Mouse (Mus musculus) hindbrain, embryonic 11.5 days (tissue): Measurements from ENCODE around the gene Dvl1. TPM values are rescaled to one million over a fixed set of nuclear protein-coding genes. Genes with fewer than 3 reads are reported as not detected.

Experiments
- ATAC-seq: fragments of 200-750 bp; cut with Nextera tagmentation; 2 replicates; pipeline ENCODE4 v1.8.0; 2017; ENCODE audit warnings: mild to moderate bottlenecking, moderate TSS enrichment, moderate library complexity; ENCODE audit not compliant: low FRiP score
- DNase-seq: peaks from one replicate; pipeline ENCODE4 v3.0.0-alpha.2; 2015; ENCODE audit warnings: low spot score
- H3K27ac ChIP-seq: fragments of 300-500 bp; sonication (generic); 2 replicates; pipeline ENCODE4 v1.5.1; 2014; ENCODE audit warnings: mild to moderate bottlenecking, low read depth, low read length
- H3K27me3 ChIP-seq: fragments of 300-500 bp; sonication (generic); 2 replicates; pipeline ENCODE4 v1.6.1; 2014; ENCODE audit warnings: mild to moderate bottlenecking, low read length, moderate library complexity, mixed read lengths; ENCODE audit not compliant: control insufficient read depth, insufficient read depth
- H3K36me3 ChIP-seq: fragments of 300-500 bp; sonication (generic); 2 replicates; pipeline ENCODE4 v1.6.1; 2014; ENCODE audit warnings: mild to moderate bottlenecking, low read length, moderate library complexity, mixed read lengths; ENCODE audit not compliant: control insufficient read depth, insufficient read depth
- H3K4me1 ChIP-seq: fragments of 300-500 bp; sonication (generic); replicated peaks from 2 replicates; pipeline ENCODE4 v1.6.1; 2014; ENCODE audit warnings: low read length, mixed read lengths; ENCODE audit not compliant: control insufficient read depth, insufficient read depth
- H3K4me2 ChIP-seq: fragments of 300-500 bp; sonication (generic); replicated peaks from 2 replicates; pipeline ENCODE4 v1.6.1; 2014; ENCODE audit warnings: mild to moderate bottlenecking, low read depth, low read length
- H3K4me3 ChIP-seq: fragments of 300-500 bp; sonication (generic); 2 replicates; pipeline ENCODE4 v1.5.1; 2014; ENCODE audit warnings: low read depth, low read length
- H3K9ac ChIP-seq: fragments of 300-500 bp; sonication (generic); 2 replicates; pipeline ENCODE4 v1.6.1; 2014; ENCODE audit warnings: low read depth, low read length
- H3K9me3 ChIP-seq: fragments of 300-500 bp; sonication (generic); 2 replicates; pipeline ENCODE4 v1.6.1; 2016; ENCODE audit warnings: low read length; ENCODE audit not compliant: control insufficient read depth
- WGBS: fragments of 180-500 bp; shearing (Covaris S2); extraction: QIAGEN DNeasy Blood & Tissue Kit; methylation state at CpG from one replicate; pipeline ENCODE4 v1.1.7; 2014; 5-methylcytosine and 5-hydroxymethylcytosine counted together
- polyA plus RNA-seq: library from polyadenylated mRNA; unstranded; fragments of >200 nt; fragmentation: Nextera tagmentation; extraction: Ambion mirVana; gene quantifications from 2 replicates; pipeline ENCODE4 v1.2.1, GENCODE M21; 2014

Gene Dvl1
- polyA plus RNA-seq, 1 experiment from 2014 or later, result 7.5 TPM

- no peaks in the 10 kb centered on the region for H3K27me3 ChIP-seq
- DNase-seq (no peak), ATAC-seq (no peak)
- 84% methylated on average over 3 of the region's 3 CpGs for WGBS
- H3K36me3 ChIP-seq, result peaks cover 15% of the 10 kb centered on the region
- H3K4me1 ChIP-seq, result no peaks in the 10 kb centered on the region
- no peak overlapping the region for H3K27ac ChIP-seq
- no peaks in the 10 kb centered on the region for H3K9me3 ChIP-seq
- no peak overlapping the region for H3K4me3 ChIP-seq
- no peak overlapping the region for H3K9ac ChIP-seq
- no peak overlapping the region for H3K4me2 ChIP-seq
Measured at GRCm38 (mm10) chr4:155883587-155883986, 36.4 kb downstream of the Dvl1 start.

GRCm38 (mm10) chr4:155886330-155886729, 39.1 kb downstream of the Dvl1 start:
- no peaks in the 10 kb centered on the region for H3K9me3 ChIP-seq
- WGBS, result 91% methylated on average over 5 of the region's 5 CpGs
- DNase-seq (no peak), ATAC-seq (no peak)
- no peak overlapping the region for H3K9ac ChIP-seq
- no peaks in the 10 kb centered on the region for H3K27me3 ChIP-seq
- H3K4me1 ChIP-seq, result peaks cover 3% of the 10 kb centered on the region; the same call in 1 of the 2 replicates
- H3K4me3 ChIP-seq, result no peak overlapping the region
- peaks cover 12% of the 10 kb centered on the region; the same call in 1 of the 2 replicates for H3K36me3 ChIP-seq
- no peak overlapping the region for H3K4me2 ChIP-seq
- no peak overlapping the region for H3K27ac ChIP-seq

- Histone ChIP-seq H3K4me3 (no peak overlapping the region), H3K9me3 (no peaks in the 10 kb centered on the region), H3K4me1 (peaks cover 3% of the 10 kb centered on the region; the same call in 1 of the 2 replicates), H3K4me2 (no peak overlapping the region), H3K27me3 (no peaks in the 10 kb centered on the region), H3K36me3 (peaks cover 12% of the 10 kb centered on the region; the same call in 1 of the 2 replicates), H3K27ac (no peak overlapping the region), H3K9ac (no peak overlapping the region)
- no peak for ATAC-seq
- WGBS, result 88% methylated on average over 10 of the region's 10 CpGs
- DNase-seq, result no peak
Measured at GRCm38 (mm10) chr4:155887674-155888073, 40.5 kb downstream of the Dvl1 start.

GRCm38 (mm10) chr4:155888181-155888580, 41.0 kb downstream of the Dvl1 start:
- peaks cover 12% of the 10 kb centered on the region; the same call in 1 of the 2 replicates for H3K36me3 ChIP-seq
- DNase-seq (no peak), ATAC-seq (no peak)
- no peak overlapping the region for H3K4me2 ChIP-seq
- H3K9me3 ChIP-seq, result no peaks in the 10 kb centered on the region
- H3K4me1 ChIP-seq, result peaks cover 5% of the 10 kb centered on the region; the same call in 1 of the 2 replicates
- H3K4me3 ChIP-seq, result no peak overlapping the region
- H3K27me3 ChIP-seq, result no peaks in the 10 kb centered on the region
- no peak overlapping the region for H3K9ac ChIP-seq
- no peak overlapping the region for H3K27ac ChIP-seq
- 94% methylated on average over 9 of the region's 9 CpGs for WGBS

GRCm38 (mm10) chr4:155889316-155889715, 42.1 kb downstream of the Dvl1 start:
- no peak overlapping the region for H3K4me3 ChIP-seq
- H3K27ac ChIP-seq, result no peak overlapping the region
- ATAC-seq, result no peak
- no peak overlapping the region for H3K4me2 ChIP-seq
- no peaks in the 10 kb centered on the region for H3K27me3 ChIP-seq
- no peak overlapping the region for H3K9ac ChIP-seq
- peaks cover 13% of the 10 kb centered on the region; the same call in 1 of the 2 replicates for H3K4me1 ChIP-seq
- no peak for DNase-seq
- H3K36me3 ChIP-seq, result peaks cover 12% of the 10 kb centered on the region; the same call in 1 of the 2 replicates
- no peaks in the 10 kb centered on the region for H3K9me3 ChIP-seq
- WGBS, result 83% methylated on average over 5 of the region's 5 CpGs

- peaks cover 10% of the 10 kb centered on the region; the same call in 1 of the 2 replicates for H3K36me3 ChIP-seq
- peaks cover 16% of the 10 kb centered on the region for H3K4me1 ChIP-seq
- peak overlapping the region; percentile 88 for H3K4me3 ChIP-seq
- H3K9ac ChIP-seq, result peak overlapping the region; percentile 91
- 0% methylated on average over 34 of the region's 34 CpGs for WGBS
- peak overlapping the region; percentile 11; the same call in 1 of the 2 replicates for H3K27ac ChIP-seq
- H3K4me2 ChIP-seq, result peak overlapping the region; percentile 85
- no peaks in the 10 kb centered on the region for H3K9me3 ChIP-seq
- H3K27me3 ChIP-seq, result no peaks in the 10 kb centered on the region
- ATAC-seq (no peak), DNase-seq (no peak)
Measured at GRCm38 (mm10) chr4:155891011-155891471, 43.8 kb downstream of the Dvl1 start.

GRCm38 (mm10) chr4:155891551-155892001, 44.4 kb downstream of the Dvl1 start, which contains the start of the genes Pusl1 and Acap3:
TSS of gene Pusl1 (minus strand) at chr4:155891781.
TSS of gene Acap3 (plus strand) at chr4:155891822.
- H3K27me3 ChIP-seq, result no peaks in the 10 kb centered on the region
- peak; percentile 84 for ATAC-seq
- H3K36me3 ChIP-seq, result peaks cover 10% of the 10 kb centered on the region; the same call in 1 of the 2 replicates
- peak; percentile 98 for DNase-seq
- peak within 1 kb of the TSS; percentile 88 for H3K4me3 ChIP-seq
- no peaks in the 10 kb centered on the region for H3K9me3 ChIP-seq
- peaks cover 16% of the 10 kb centered on the region for H3K4me1 ChIP-seq
- under 1% methylated on average over 52 of the region's 52 CpGs for WGBS
- H3K9ac ChIP-seq, result peak within 1 kb of the TSS; percentile 91
- H3K4me2 ChIP-seq, result peak within 1 kb of the TSS; percentile 85
- peak within 1 kb of the TSS; percentile 98 for H3K27ac ChIP-seq

GRCm38 (mm10) chr4:155892017-155892416, 44.8 kb downstream of the Dvl1 start:
- peak; percentile 89 for DNase-seq
- H3K9ac ChIP-seq, result peak overlapping the region; percentile 91
- WGBS, result 0% methylated on average over 45 of the region's 56 CpGs
- H3K27me3 ChIP-seq, result no peaks in the 10 kb centered on the region
- peaks cover 13% of the 10 kb centered on the region for H3K36me3 ChIP-seq
- H3K4me1 ChIP-seq, result peaks cover 16% of the 10 kb centered on the region
- H3K9me3 ChIP-seq, result no peaks in the 10 kb centered on the region
- peak; percentile 92 for ATAC-seq
- peak overlapping the region; percentile 98 for H3K27ac ChIP-seq
- H3K4me2 ChIP-seq, result peak overlapping the region; percentile 85
- H3K4me3 ChIP-seq, result peak overlapping the region; percentile 88
